Mouse (Mus musculus) CH12.LX (cell line): ENCODE data around the gene Zfp82. TPM values are rescaled to one million over a fixed set of nuclear protein-coding genes. Genes with fewer than 3 reads are reported as not detected.

ENCODE experiments used
- DNase-seq: peaks from one replicate; pipeline ENCODE4 v3.0.0-alpha.2; 2013; ENCODE audit errors: extremely low read depth
- H3K27ac ChIP-seq: 2 replicates; pipeline ENCODE4 v1.5.1; 2012; ENCODE audit warnings: low read depth, mild to moderate bottlenecking, control low read depth, moderate library complexity; ENCODE audit not compliant: insufficient read depth
- H3K27me3 ChIP-seq: replicated peaks from 2 replicates; pipeline ENCODE3; 2012; ENCODE audit warnings: inconsistent platforms
- H3K36me3 ChIP-seq, 2 experiments: replicated peaks in 1 of 2; 2 replicates each; pipeline versions ENCODE3 to v1.6.1; 2012; ENCODE audit warnings: inconsistent platforms in 1 of 2, low read length in 1 of 2, mild to moderate bottlenecking in 1 of 2, mixed read lengths in 1 of 2, moderate library complexity in 1 of 2; ENCODE audit not compliant: control insufficient read depth in 1 of 2, insufficient read depth in 1 of 2
- H3K4me1 ChIP-seq, 2 experiments: 2 replicates each; pipeline ENCODE4 v1.6.1; 2012; ENCODE audit warnings: inconsistent platforms in 1 of 2, moderate library complexity in 1 of 2; ENCODE audit not compliant: insufficient read depth in 2 of 2, control insufficient read depth in 1 of 2
- H3K4me2 ChIP-seq: 2 replicates; pipeline ENCODE4 v1.6.1; 2012; ENCODE audit warnings: low read depth, mild to moderate bottlenecking, control low read depth; ENCODE audit not compliant: poor library complexity, insufficient read depth, severe bottlenecking
- H3K4me3 ChIP-seq, 3 experiments: fragments of 150-350 bp in 1 of 3; sonication (generic) in 1 of 3; replicated peaks in 1 of 3; 2 replicates each; pipeline versions ENCODE3 to v1.5.1; 2011 to 2012; ENCODE audit warnings: low read depth in 2 of 3, low read length in 2 of 3, mild to moderate bottlenecking in 2 of 3, moderate library complexity in 2 of 3, control low read depth in 1 of 3, improper control_type of control experiment in 1 of 3, inconsistent platforms in 1 of 3, mixed read lengths in 1 of 3; ENCODE audit not compliant: poor library complexity in 1 of 3
- H3K79me2 ChIP-seq: replicated peaks from 2 replicates; pipeline ENCODE4 v1.6.1; 2012; ENCODE audit warnings: mild to moderate bottlenecking, moderate library complexity; ENCODE audit not compliant: control insufficient read depth, poor library complexity, insufficient read depth, severe bottlenecking; ENCODE audit errors: extremely low read depth
- H3K9ac ChIP-seq: 2 replicates; pipeline ENCODE4 v1.6.1; 2012; ENCODE audit warnings: low read depth, mild to moderate bottlenecking, control low read depth, moderate library complexity; ENCODE audit not compliant: insufficient read depth
- H3K9me3 ChIP-seq: replicated peaks from 2 replicates; pipeline ENCODE3; 2012; ENCODE audit warnings: low read length, inconsistent platforms, mixed read lengths
- BHLHE40 ChIP-seq: IDR thresholded peaks from 2 replicates; pipeline ENCODE4 v1.6.1; 2011; ENCODE audit warnings: mild to moderate bottlenecking, low read depth, low read length, improper control_type of control experiment
- CHD2 ChIP-seq: IDR thresholded peaks from 2 replicates; pipeline ENCODE4 v1.6.1; 2011; ENCODE audit warnings: low read length, improper control_type of control experiment
- E2F4 ChIP-seq: IDR thresholded peaks from 2 replicates; pipeline ENCODE4 v1.6.1; 2011; ENCODE audit warnings: low read depth, low read length, improper control_type of control experiment; ENCODE audit not compliant: insufficient replicate concordance
- GABPA ChIP-seq: IDR thresholded peaks from 2 replicates; pipeline ENCODE4 v1.6.1; 2012; ENCODE audit warnings: low read depth, low read length, improper control_type of control experiment, inconsistent platforms; ENCODE audit not compliant: insufficient replicate concordance
- HCFC1 ChIP-seq: IDR thresholded peaks from 2 replicates; pipeline ENCODE4 v1.6.1; 2012; ENCODE audit warnings: low read depth, mild to moderate bottlenecking, inconsistent platforms, low read length, improper control_type of control experiment
- IRF4 ChIP-seq: IDR thresholded peaks from 2 replicates; pipeline ENCODE4 v1.6.1; 2014; ENCODE audit warnings: low read depth, mild to moderate bottlenecking, inconsistent platforms, low read length, improper control_type of control experiment
- JUN ChIP-seq: IDR thresholded peaks from 2 replicates; pipeline ENCODE4 v1.6.1; 2011; ENCODE audit warnings: low read depth, mild to moderate bottlenecking, low read length, improper control_type of control experiment, moderate library complexity; ENCODE audit not compliant: insufficient read depth
- MAFK ChIP-seq: IDR thresholded peaks from 2 replicates; pipeline ENCODE4 v1.6.1; 2011; ENCODE audit warnings: low read length, improper control_type of control experiment; ENCODE audit not compliant: insufficient replicate concordance
- MAX ChIP-seq: IDR thresholded peaks from 2 replicates; pipeline ENCODE4 v1.6.1; 2011; ENCODE audit warnings: low read length, improper control_type of control experiment
- MYC ChIP-seq: IDR thresholded peaks from 2 replicates; pipeline ENCODE4 v1.6.1; 2011; ENCODE audit warnings: low read depth, mild to moderate bottlenecking, improper control_type of control experiment, low read length
- NRF1 ChIP-seq: IDR thresholded peaks from 2 replicates; pipeline ENCODE4 v1.6.1; 2014; ENCODE audit warnings: low read depth, mild to moderate bottlenecking, inconsistent platforms, low read length, improper control_type of control experiment, moderate library complexity
- POLR2AphosphoS2 ChIP-seq: IDR thresholded peaks from 2 replicates; pipeline ENCODE4 v1.6.1; 2011; ENCODE audit warnings: low read depth, low read length, improper control_type of control experiment
- RCOR1 ChIP-seq: conservative IDR thresholded peaks from 2 replicates; pipeline ENCODE4 v1.6.1; 2012; ENCODE audit warnings: low read depth, mild to moderate bottlenecking, inconsistent platforms, low read length, improper control_type of control experiment
- TBP ChIP-seq: conservative IDR thresholded peaks from 2 replicates; pipeline ENCODE4 v1.6.1; 2011; ENCODE audit warnings: low read depth, low read length, improper control_type of control experiment
- TCF12 ChIP-seq: IDR thresholded peaks from 2 replicates; pipeline ENCODE4 v1.6.1; 2014; ENCODE audit warnings: low read depth, mild to moderate bottlenecking, inconsistent platforms, low read length, improper control_type of control experiment
- UBTF ChIP-seq: IDR thresholded peaks from 2 replicates; pipeline ENCODE4 v1.6.1; 2012; ENCODE audit warnings: low read depth, mild to moderate bottlenecking, inconsistent platforms, low read length, improper control_type of control experiment, moderate library complexity
- ZKSCAN1 ChIP-seq: IDR thresholded peaks from 2 replicates; pipeline ENCODE4 v1.6.1; 2012; ENCODE audit warnings: low read depth, inconsistent platforms, low read length, improper control_type of control experiment, borderline replicate concordance
- ZMIZ1 ChIP-seq: IDR thresholded peaks from 2 replicates; pipeline ENCODE4 v1.6.1; 2012; ENCODE audit warnings: low read depth, mild to moderate bottlenecking, inconsistent platforms, low read length, improper control_type of control experiment
- ZNF384 ChIP-seq: IDR thresholded peaks from 2 replicates; pipeline ENCODE4 v1.6.1; 2012; ENCODE audit warnings: low read depth, low read length, improper control_type of control experiment, inconsistent platforms
- dilution Hi-C: fragments of 300-500 bp; cut with MboI; formaldehyde crosslinking; loops from 2 replicates; pipeline ENCODE4 v1.14.3; 2020; ENCODE audit warnings: low sequenced_read_pairs; ENCODE audit not compliant: extremely low pct_unique_long_range_greater_than_20kb, extremely low pct_ligation_motif_present
- in situ Hi-C: fragments of 300-500 bp; cut with MboI; formaldehyde crosslinking; loops from 3 replicates; pipeline ENCODE4 v1.14.3; 2019; ENCODE audit warnings: low sequenced_read_pairs, low pct_ligation_motif_present, low pct_unique_long_range_greater_than_20kb, mixed read lengths
- polyA plus RNA-seq: library from polyadenylated mRNA; unstranded; fragments of >175 nt; gene quantifications from 2 replicates; pipeline ENCODE4 v1.2.1, GENCODE M21; 2012; ENCODE audit warnings: low read depth; ENCODE audit not compliant: insufficient read length
- total RNA-seq, 2 experiments: library from RNA; depleted of rRNA; stranded (reverse); fragments of 300-350 nt in 1 of 2; fragments of >200 nt in 1 of 2; gene quantifications; 2 replicates each; pipeline ENCODE4 v1.2.3; 2012 to 2014

The Zfp82 gene
- total and polyA plus RNA-seq, 3 experiments: 4.9 to 7.1 (median 6.9) TPM

DNA sequence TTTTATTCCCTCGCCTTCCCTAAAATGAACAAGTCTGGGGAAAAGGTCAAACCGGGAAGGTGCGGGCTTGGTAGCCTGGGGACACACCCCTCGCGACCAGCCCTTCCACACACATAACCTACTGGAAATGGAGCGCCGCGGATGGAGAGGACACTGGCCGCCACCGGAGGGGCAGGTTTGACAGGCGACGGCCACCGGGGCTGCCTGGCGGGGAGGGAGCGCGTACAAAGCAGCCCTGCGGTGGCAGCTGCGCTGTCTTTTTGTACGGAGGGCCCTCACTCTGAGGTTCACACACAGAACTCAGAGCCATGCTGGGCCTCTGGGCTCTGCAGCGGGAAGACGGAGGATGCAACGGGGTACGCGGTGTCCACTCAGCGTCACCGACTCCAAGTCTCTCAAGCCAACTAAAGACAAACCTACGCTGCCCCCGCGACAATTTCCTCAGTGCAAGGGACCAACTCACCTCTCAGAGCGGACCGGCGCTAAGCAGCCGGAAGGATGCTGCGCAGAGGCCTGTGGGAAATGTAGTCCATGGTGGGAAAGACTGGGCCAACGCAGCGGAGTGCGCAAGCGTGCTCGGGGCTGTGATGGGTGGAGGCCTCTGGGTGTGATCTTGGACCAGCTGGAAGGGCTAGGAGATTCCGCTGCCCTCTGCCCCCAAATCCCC is 21.7 kb downstream of the Zfp82 start, which contains the start of gene Zfp14 (continued):
- TF ChIP-seq ZKSCAN1 (no peak), MAFK (no peak), NRF1 (peak; percentile 87), JUN (no peak), RCOR1 (no peak), TBP (peak; percentile 69; the same call in 1 of the 2 replicates), ZMIZ1 (no peak), UBTF (no peak), CHD2 (no peak), TCF12 (0 out of 2 replicates have a peak, but pooled peaks have one; percentile 35), ZNF384 (no peak), E2F4 (no peak), GABPA (peak; percentile 9; the same call in 1 of the 2 replicates), POLR2AphosphoS2 (no peak), BHLHE40 (no peak), MYC (no peak), MAX (no peak)

DNA sequence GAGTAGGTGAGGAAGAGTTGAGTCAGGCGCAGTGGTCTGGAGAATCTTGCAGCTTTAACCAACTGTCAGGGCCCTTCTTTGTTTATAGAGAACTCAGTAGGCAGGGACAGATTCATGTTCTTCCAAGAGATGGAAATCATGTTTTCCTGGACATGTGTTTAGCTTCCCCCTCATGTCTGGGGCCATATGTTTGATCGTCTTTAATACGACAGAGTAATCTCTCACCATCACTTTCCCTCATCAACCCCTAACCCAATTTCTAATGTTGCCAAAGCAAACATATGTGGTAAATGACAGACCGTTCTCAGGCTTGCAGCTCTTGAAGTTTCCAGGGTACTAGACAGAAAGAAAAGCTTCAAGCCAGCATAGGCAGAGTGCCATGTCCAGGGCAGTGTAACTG is 24.6 kb downstream of the Zfp82 start:
- H3K4me3 ChIP-seq: no peak overlapping the region
- no peak overlapping the region for H3K4me2 ChIP-seq
- no peak overlapping the region for H3K27ac ChIP-seq
- H3K9ac ChIP-seq: no peak overlapping the region
- peaks cover 3 to 20% of the 10 kb centered on the region in 2 experiments for H3K4me1 ChIP-seq
- no peaks in the 10 kb centered on the region for H3K27me3 ChIP-seq
- dilution Hi-C loops (no loop called here), in situ Hi-C loops (no loop called here)
- H3K79me2 ChIP-seq: no peaks in the 10 kb centered on the region
- DNase-seq: no peak
- no peaks in the 10 kb centered on the region for H3K9me3 ChIP-seq
- peaks cover 0 to 3% of the 10 kb centered on the region in 2 experiments for H3K36me3 ChIP-seq
- TF ChIP-seq HCFC1: no peak
- no peak for TF ChIP-seq NRF1
- TF ChIP-seq IRF4: no peak
